Comparison of ENCODE assay signal across 8 mouse cellular contexts in genomic region chr6:34316854-34317771, GRCm38 (mm10). TPM values are rescaled to one million over a fixed set of nuclear protein-coding genes. Genes with fewer than 3 reads are reported as not detected.
A peak's percentile ranks its signal among the peaks of the same experiment; 100 is the strongest.
DNase-seq lines count a peak whose midpoint lies in the region; ATAC-seq and TF ChIP-seq lines count a peak whose summit lies in the region.

Gene Akr1b3, minus strand, starts transcription at chr6:34317478.

- peak within 1 kb of the TSS; percentile 90 for H3K4me2 ChIP-seq in forebrain, embryonic 13.5 days
- peak within 1 kb of the TSS; percentile 95 for H3K4me2 ChIP-seq in liver, postnatal 0 days (ENCODE audit: low read depth, low read length)
- H3K4me2 ChIP-seq in neural tube, embryonic 14.5 days (ENCODE audit: low read depth, low read length), result peak within 1 kb of the TSS; percentile 81

- under 1% methylated on average over 60 of the region's 60 CpGs for WGBS in forebrain, embryonic 13.5 days
- WGBS in large intestine, adult 2 months, result 2% methylated on average over 60 of the region's 60 CpGs
- 2% methylated on average over 60 of the region's 60 CpGs for WGBS in liver, postnatal 0 days (ENCODE audit: insufficient replicate concordance)
- WGBS in neural tube, embryonic 14.5 days, result under 1% methylated on average over 60 of the region's 60 CpGs

- no peaks in the 10 kb centered on the region for H3K9me3 ChIP-seq in ES-Bruce4 (replicated peaks; ENCODE audit: control insufficient read depth, insufficient read depth, low read length, poor library complexity, severe bottlenecking)
- H3K9me3 ChIP-seq in forebrain, embryonic 13.5 days (replicated peaks), result no peaks in the 10 kb centered on the region
- H3K9me3 ChIP-seq in liver, postnatal 0 days (ENCODE audit: low read length), result no peaks in the 10 kb centered on the region
- no peaks in the 10 kb centered on the region for H3K9me3 ChIP-seq in neural tube, embryonic 14.5 days (ENCODE audit: control insufficient read depth, low read length)

- no peak for TF ChIP-seq CTCF in ES-Bruce4 (IDR thresholded peaks at IDR 0.05; ENCODE audit: low read depth, low read length)
- TF ChIP-seq CTCF in liver, postnatal 0 days (IDR thresholded peaks at IDR 0.05; ENCODE audit: low read depth), result peak; percentile 43

- H3K4me3 ChIP-seq in ES-Bruce4 (ENCODE audit: low read depth, low read length), result peak within 1 kb of the TSS; percentile 85
- H3K4me3 ChIP-seq in forebrain, embryonic 13.5 days, result peak within 1 kb of the TSS; percentile 63
- peak within 1 kb of the TSS; percentile 70 for H3K4me3 ChIP-seq in liver, postnatal 0 days (ENCODE audit: low read depth, low read length)
- peak within 1 kb of the TSS; percentile 78 for H3K4me3 ChIP-seq in neural tube, embryonic 14.5 days (ENCODE audit: low read depth, low read length)

- peak; percentile 98 for ATAC-seq in cerebellum, adult (ENCODE audit: insufficient number of reproducible peaks, low FRiP score, low TSS enrichment)
- peak; percentile 100 for ATAC-seq in forebrain, embryonic 13.5 days
- peak; percentile 99 for ATAC-seq in liver, postnatal 0 days
- ATAC-seq in neural tube, embryonic 14.5 days (ENCODE audit: low read depth), result peak; percentile 100

- peak; percentile 94 to 95 for DNase-seq in heart, postnatal 10 days
- peak; percentile 75 for DNase-seq in large intestine, adult 2 months (ENCODE audit: low read depth, low spot score)
- DNase-seq in liver, postnatal 0 days, result peak; percentile 88
- peak; percentile 89 for DNase-seq in testis, postnatal 10 days (ENCODE audit: low spot score)

- TF ChIP-seq POLR2A in ES-Bruce4 (IDR thresholded peaks at IDR 0.05; ENCODE audit: insufficient read depth, low read length), result no peak

- H3K27me3 ChIP-seq in ES-Bruce4 (ENCODE audit: control insufficient read depth, insufficient read depth, low read length, poor library complexity, severe bottlenecking), result no peaks in the 10 kb centered on the region
- no peaks in the 10 kb centered on the region; the same call in 1 of the 2 replicates for H3K27me3 ChIP-seq in forebrain, embryonic 13.5 days
- no peaks in the 10 kb centered on the region for H3K27me3 ChIP-seq in liver, postnatal 0 days (ENCODE audit: insufficient read depth, low read length)
- H3K27me3 ChIP-seq in neural tube, embryonic 14.5 days (ENCODE audit: control insufficient read depth, insufficient read depth, low read length), result no peaks in the 10 kb centered on the region

- TF ChIP-seq EP300 in ES-Bruce4 (IDR thresholded peaks at IDR 0.05; ENCODE audit: insufficient read depth, low read depth, low read length), result no peak
- TF ChIP-seq EP300 in liver, postnatal 0 days (IDR thresholded peaks at IDR 0.05; ENCODE audit: low read depth), result peak; percentile 28; the same call in 1 of the 2 replicates

- H3K36me3 ChIP-seq in ES-Bruce4 (ENCODE audit: control insufficient read depth, insufficient read depth, low read length, poor library complexity, severe bottlenecking), result peaks cover 5% of the 10 kb centered on the region; the same call in 1 of the 2 replicates
- peaks cover 3% of the 10 kb centered on the region; the same call in 1 of the 2 replicates for H3K36me3 ChIP-seq in forebrain, embryonic 13.5 days (ENCODE audit: poor library complexity, severe bottlenecking)
- no peaks in the 10 kb centered on the region for H3K36me3 ChIP-seq in liver, postnatal 0 days (replicated peaks; ENCODE audit: insufficient read depth, low read length)
- H3K36me3 ChIP-seq in neural tube, embryonic 14.5 days (ENCODE audit: control insufficient read depth, insufficient read depth, low read length), result no peaks in the 10 kb centered on the region

- no peaks in the 10 kb centered on the region for H3K4me1 ChIP-seq in ES-Bruce4 (ENCODE audit: control insufficient read depth, insufficient read depth, low read length)
- peaks cover 18% of the 10 kb centered on the region for H3K4me1 ChIP-seq in forebrain, embryonic 13.5 days
- H3K4me1 ChIP-seq in liver, postnatal 0 days (ENCODE audit: insufficient read depth), result peaks cover 5% of the 10 kb centered on the region; the same call in 1 of the 2 replicates
- 0 out of 2 replicates have a peak, but pooled peaks cover 5% of the 10 kb centered on the region for H3K4me1 ChIP-seq in neural tube, embryonic 14.5 days (ENCODE audit: control insufficient read depth, insufficient read depth, low read length)

- intact Hi-C loops in heart, postnatal 10 days (cut with DNase I), result loop anchor here (2.0 kb wide), 1 partner anchor 24 kb away; no protein-coding TSS in a partner anchor

- H3K9ac ChIP-seq in ES-Bruce4 (ENCODE audit: low read depth, poor library complexity, severe bottlenecking), result peak within 1 kb of the TSS; percentile 85
- H3K9ac ChIP-seq in forebrain, embryonic 13.5 days, result peak within 1 kb of the TSS; percentile 71
- peak within 1 kb of the TSS; percentile 67 for H3K9ac ChIP-seq in liver, postnatal 0 days (replicated peaks)
- peak within 1 kb of the TSS; percentile 68 for H3K9ac ChIP-seq in neural tube, embryonic 14.5 days (replicated peaks; ENCODE audit: low read depth, low read length)

- H3K27ac ChIP-seq in ES-Bruce4 (ENCODE audit: insufficient read depth, low read length), result no peak within 1 kb of the TSS
- no peak within 1 kb of the TSS for H3K27ac ChIP-seq in forebrain, embryonic 13.5 days
- peak within 1 kb of the TSS; percentile 60 for H3K27ac ChIP-seq in liver, postnatal 0 days (ENCODE audit: low read depth)
- no peak within 1 kb of the TSS for H3K27ac ChIP-seq in neural tube, embryonic 14.5 days (ENCODE audit: low read depth, low read length)

RNA-seq across cellular contexts. Expression of gene Akr1b3, which starts in this region (rescaled TPM):
- 143 and 148 TPM in 2 replicates for polyA plus RNA-seq in ES-Bruce4 (2011; ENCODE audit: insufficient read depth, insufficient read length, low read depth, missing spikeins)
- polyA plus RNA-seq in forebrain, embryonic 13.5 days (2015; fragmentation: Nextera tagmentation; extraction: Ambion mirVana), result 118 and 122 TPM in 2 replicates
- 100 to 1,000 TPM; 196 to 211 TPM for total RNA-seq in heart, postnatal 10 days (2021)
- 68.9 and 91.3 TPM in 2 replicates for polyA plus RNA-seq in large intestine, adult 2 months (2012; rRNA removed)
- polyA plus RNA-seq in liver, postnatal 0 days (2015; fragmentation: Nextera tagmentation; extraction: Ambion mirVana), result 31.6 and 32.8 TPM in 2 replicates
- polyA plus RNA-seq in neural tube, embryonic 14.5 days (2014; fragmentation: Nextera tagmentation; extraction: Ambion mirVana), result 107 and 112 TPM in 2 replicates
